Mouse (Mus musculus) kidney, embryonic 14.5 days (tissue): Measurements from ENCODE around the gene Ewsr1. TPM values are rescaled to one million over a fixed set of nuclear protein-coding genes. Genes with fewer than 3 reads are reported as not detected.

Experiments
- ATAC-seq: fragments of 200-750 bp; cut with Nextera tagmentation; 2 replicates; pipeline ENCODE4 v1.8.0; 2017; ENCODE audit warnings: moderate number of reproducible peaks, mild to moderate bottlenecking, moderate TSS enrichment, moderate library complexity; ENCODE audit not compliant: low FRiP score, low TSS enrichment
- H3K27ac ChIP-seq: fragments of 300-500 bp; sonication (generic); 2 replicates; pipeline ENCODE4 v1.5.1; 2014; ENCODE audit warnings: low read depth, mild to moderate bottlenecking, low read length, moderate library complexity, mixed read lengths
- H3K27me3 ChIP-seq: fragments of 300-500 bp; sonication (generic); 2 replicates; pipeline ENCODE4 v1.6.1; 2014; ENCODE audit warnings: mild to moderate bottlenecking, low read length; ENCODE audit not compliant: control insufficient read depth, insufficient read depth
- H3K36me3 ChIP-seq: fragments of 300-500 bp; sonication (generic); 2 replicates; pipeline ENCODE4 v1.6.1; 2014; ENCODE audit warnings: low read length, mixed read lengths; ENCODE audit not compliant: control insufficient read depth, insufficient read depth
- H3K4me1 ChIP-seq: fragments of 300-500 bp; sonication (generic); 2 replicates; pipeline ENCODE4 v1.6.1; 2014; ENCODE audit warnings: low read length, mixed read lengths; ENCODE audit not compliant: control insufficient read depth, insufficient read depth
- H3K4me2 ChIP-seq: fragments of 300-500 bp; sonication (generic); replicated peaks from 2 replicates; pipeline ENCODE4 v1.6.1; 2014; ENCODE audit warnings: low read depth, mild to moderate bottlenecking, low read length
- H3K4me3 ChIP-seq: fragments of 300-500 bp; sonication (generic); 2 replicates; pipeline ENCODE4 v1.5.1; 2014; ENCODE audit warnings: mild to moderate bottlenecking, low read length
- H3K9ac ChIP-seq: fragments of 300-500 bp; sonication (generic); 2 replicates; pipeline ENCODE4 v1.6.1; 2014; ENCODE audit warnings: low read depth, mild to moderate bottlenecking, low read length, moderate library complexity
- H3K9me3 ChIP-seq: fragments of 300-500 bp; sonication (generic); 2 replicates; pipeline ENCODE4 v1.6.1; 2016; ENCODE audit warnings: low read length; ENCODE audit not compliant: control insufficient read depth
- WGBS: fragments of 180-500 bp; shearing (Covaris S2); extraction: QIAGEN DNeasy Blood & Tissue Kit; methylation state at CpG from one replicate; pipeline ENCODE4 v1.1.7; 2014; 5-methylcytosine and 5-hydroxymethylcytosine counted together
- polyA plus RNA-seq: library from polyadenylated mRNA; unstranded; fragments of >200 nt; fragmentation: Nextera tagmentation; extraction: Ambion mirVana; gene quantifications from 2 replicates; pipeline ENCODE4 v1.2.1, GENCODE M21; 2014

Gene Ewsr1
- polyA plus RNA-seq, 1 experiment from 2014 or later, result 506 TPM

DNA sequence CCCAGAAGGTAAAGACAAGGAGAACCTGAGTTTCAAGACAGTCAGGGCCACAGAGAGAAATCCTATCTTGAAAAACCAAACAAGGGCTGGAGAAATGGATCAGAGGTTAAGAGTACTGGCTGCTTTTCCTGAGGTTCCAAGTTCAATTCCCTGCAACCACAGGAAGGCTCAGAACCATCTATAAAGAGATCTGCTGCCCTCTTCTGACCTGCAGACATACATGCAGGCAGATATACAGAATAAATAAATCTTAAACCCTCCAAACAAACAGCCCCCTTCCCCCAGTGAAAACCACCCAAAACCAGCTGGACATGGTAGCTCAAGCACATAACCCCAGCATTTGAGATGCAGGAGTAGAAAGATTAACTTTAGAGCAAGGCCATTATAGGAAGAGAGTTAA lies 23.3 kb downstream of the Ewsr1 start:
- Histone ChIP-seq H3K4me1 (no peaks in the 10 kb centered on the region), H3K27me3 (no peaks in the 10 kb centered on the region), H3K27ac (no peak overlapping the region), H3K9ac (no peak overlapping the region), H3K36me3 (peaks cover 89% of the 10 kb centered on the region), H3K4me3 (no peak overlapping the region), H3K9me3 (no peaks in the 10 kb centered on the region), H3K4me2 (no peak overlapping the region)
- ATAC-seq, result no peak

DNA sequence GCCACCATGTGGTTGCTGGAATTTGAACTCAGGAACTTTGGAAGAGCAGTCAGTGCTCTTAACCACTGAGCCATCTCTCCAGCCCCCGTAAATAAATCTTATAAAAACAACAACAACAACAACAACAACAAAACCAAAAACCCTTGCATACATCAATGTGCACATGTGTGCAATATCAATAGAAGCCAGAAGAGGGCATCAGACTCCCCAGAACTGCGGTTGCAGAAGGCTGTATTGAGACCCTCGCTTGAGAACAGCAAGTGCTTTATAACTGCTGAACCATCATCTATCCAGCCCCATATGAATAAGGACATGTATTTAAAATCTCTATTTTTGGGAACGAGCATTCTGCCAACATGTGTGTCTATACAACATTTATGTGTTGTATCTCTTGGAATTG lies 24.2 kb downstream of the Ewsr1 start:
- ATAC-seq, result 0 out of 2 replicates have a peak, but pooled peaks have one; percentile 24
- H3K9ac ChIP-seq, result no peak overlapping the region
- no peak overlapping the region for H3K4me2 ChIP-seq
- H3K27me3 ChIP-seq, result no peaks in the 10 kb centered on the region
- no peaks in the 10 kb centered on the region for H3K4me1 ChIP-seq
- WGBS, result 78% methylated on average over 4 of the region's 4 CpGs
- H3K4me3 ChIP-seq, result no peak overlapping the region
- no peak overlapping the region for H3K27ac ChIP-seq
- no peaks in the 10 kb centered on the region for H3K9me3 ChIP-seq
- peaks cover 89% of the 10 kb centered on the region for H3K36me3 ChIP-seq

DNA sequence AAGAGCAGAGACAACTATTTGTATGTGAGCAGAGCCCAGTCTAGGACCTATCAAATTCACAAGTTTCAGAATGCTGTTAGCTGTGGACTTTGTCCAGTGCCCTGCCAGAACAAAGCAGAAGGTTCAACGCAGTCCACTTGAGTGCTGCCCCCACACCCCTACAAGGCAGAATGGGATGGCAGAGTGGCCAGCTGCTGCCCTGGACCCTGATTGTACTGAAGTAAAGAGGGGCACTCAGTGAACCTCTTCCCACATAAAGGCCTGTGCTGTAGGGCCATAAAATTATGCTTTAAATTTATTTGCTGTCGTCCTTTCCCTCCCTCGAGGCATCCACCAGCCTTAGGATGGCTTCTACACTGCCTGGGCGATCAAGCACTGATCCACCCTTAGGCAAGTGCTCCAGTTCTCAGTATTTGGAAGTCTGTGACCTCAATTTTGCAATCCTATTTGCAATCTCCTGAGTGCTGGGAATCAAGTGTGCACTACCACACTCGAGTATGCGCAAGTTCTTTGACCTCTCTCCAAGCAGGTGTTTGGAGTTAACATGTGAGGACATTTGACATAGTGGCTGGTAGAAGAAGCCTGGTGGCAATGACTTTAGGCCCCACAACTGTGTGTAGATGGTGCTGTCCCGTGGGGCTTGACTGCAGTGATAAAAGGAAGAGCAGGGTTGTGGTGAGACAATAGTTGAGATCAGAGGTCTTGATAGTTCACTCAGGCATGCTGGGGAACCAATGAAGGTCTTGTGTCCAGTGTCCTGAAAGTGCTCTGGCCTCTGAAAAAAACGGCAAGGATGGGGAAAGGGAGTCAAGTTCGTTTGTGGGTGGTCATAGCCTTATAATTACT lies 30.7 kb downstream of the Ewsr1 start:
- no peak for ATAC-seq
- H3K4me3 ChIP-seq, result no peak overlapping the region
- no peak overlapping the region for H3K9ac ChIP-seq
- peaks cover 54% of the 10 kb centered on the region for H3K36me3 ChIP-seq
- H3K4me2 ChIP-seq, result no peak overlapping the region
- no peaks in the 10 kb centered on the region for H3K9me3 ChIP-seq
- 77% methylated on average over 9 of the region's 9 CpGs for WGBS
- H3K27ac ChIP-seq, result no peak overlapping the region
- H3K4me1 ChIP-seq, result peaks cover 15% of the 10 kb centered on the region
- H3K27me3 ChIP-seq, result peaks cover 6% of the 10 kb centered on the region; the same call in 1 of the 2 replicates

DNA sequence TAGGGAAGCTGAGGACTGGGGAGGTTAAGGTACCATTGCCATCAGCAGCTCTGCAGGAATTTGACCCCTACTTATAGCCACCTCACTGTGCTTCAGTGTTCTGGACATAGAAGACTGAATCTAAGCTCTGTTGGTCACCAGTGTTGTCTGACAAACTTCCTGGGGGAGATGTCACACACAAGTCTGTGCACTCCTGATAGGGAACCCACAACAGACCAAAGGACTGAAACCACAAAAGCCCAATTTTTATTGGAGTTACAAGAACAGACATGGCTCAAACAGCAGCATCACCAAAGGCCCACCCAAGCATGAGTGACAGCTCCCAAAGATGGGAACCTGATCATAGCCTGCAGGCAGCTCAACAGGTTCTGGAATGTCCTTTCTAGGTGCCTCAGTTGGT lies 32.0 kb downstream of the Ewsr1 start:
- no peak overlapping the region for H3K4me2 ChIP-seq
- no peak overlapping the region for H3K27ac ChIP-seq
- peaks cover 41% of the 10 kb centered on the region for H3K36me3 ChIP-seq
- H3K27me3 ChIP-seq, result peaks cover 18% of the 10 kb centered on the region; the same call in 1 of the 2 replicates
- no peak overlapping the region for H3K9ac ChIP-seq
- no peak for ATAC-seq
- peaks cover 25% of the 10 kb centered on the region for H3K4me1 ChIP-seq
- no peak overlapping the region for H3K4me3 ChIP-seq
- no peaks in the 10 kb centered on the region for H3K9me3 ChIP-seq

DNA sequence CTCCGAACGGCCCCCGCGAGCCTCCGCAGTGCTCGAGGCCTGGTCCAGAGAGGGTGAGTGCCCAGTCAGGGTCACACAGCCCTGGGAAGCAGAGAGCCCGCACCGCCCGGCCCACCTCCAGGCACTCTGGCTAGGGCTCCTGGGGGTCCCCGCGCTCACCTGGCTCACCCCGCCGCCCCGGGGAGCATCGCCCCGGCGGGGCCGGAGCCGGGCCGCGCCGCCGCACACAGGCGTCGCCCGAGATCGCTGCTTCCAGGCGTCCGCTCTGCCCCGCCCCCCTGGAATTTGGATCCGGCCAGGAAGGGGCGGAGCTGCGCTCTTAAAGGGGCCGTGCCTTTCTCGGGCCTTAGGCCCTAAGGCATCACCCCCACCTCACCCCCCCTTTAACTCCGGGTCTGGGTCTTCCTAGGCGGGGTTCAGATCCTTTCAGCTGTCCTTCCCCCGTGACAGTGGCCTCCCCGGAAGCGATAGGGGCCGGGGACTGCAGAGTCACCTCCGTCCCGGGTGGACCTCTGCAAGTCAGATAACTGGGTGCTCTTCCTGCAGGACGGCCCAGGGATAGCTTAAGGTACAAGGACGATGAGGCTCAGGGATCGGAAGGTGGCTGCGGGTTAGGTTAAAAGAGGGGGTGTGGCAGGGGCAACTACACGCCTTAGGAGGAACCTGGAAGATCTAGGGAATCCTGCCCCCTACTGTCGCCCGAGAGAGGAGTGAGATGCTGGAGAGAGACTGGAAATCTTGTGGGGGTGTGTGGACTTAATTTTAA lies 33.8 kb downstream of the Ewsr1 start, which contains the start of gene Gas2l1:
Gas2l1 (minus strand) TSS at position 272 of the 766 bp plus-strand sequence.
- under 1% methylated on average over 48 of the region's 50 CpGs for WGBS
- peaks cover 23% of the 10 kb centered on the region for H3K36me3 ChIP-seq
- peak within 1 kb of the TSS; percentile 60 for H3K4me3 ChIP-seq
- peak within 1 kb of the TSS; percentile 96 for H3K4me2 ChIP-seq
- ATAC-seq, result peak; percentile 84
- H3K9ac ChIP-seq, result peak within 1 kb of the TSS; percentile 64
- H3K4me1 ChIP-seq, result peaks cover 34% of the 10 kb centered on the region
- H3K9me3 ChIP-seq, result no peaks in the 10 kb centered on the region
- H3K27ac ChIP-seq, result peak within 1 kb of the TSS; percentile 27; the same call in 1 of the 2 replicates
- H3K27me3 ChIP-seq, result peaks cover 31% of the 10 kb centered on the region

DNA sequence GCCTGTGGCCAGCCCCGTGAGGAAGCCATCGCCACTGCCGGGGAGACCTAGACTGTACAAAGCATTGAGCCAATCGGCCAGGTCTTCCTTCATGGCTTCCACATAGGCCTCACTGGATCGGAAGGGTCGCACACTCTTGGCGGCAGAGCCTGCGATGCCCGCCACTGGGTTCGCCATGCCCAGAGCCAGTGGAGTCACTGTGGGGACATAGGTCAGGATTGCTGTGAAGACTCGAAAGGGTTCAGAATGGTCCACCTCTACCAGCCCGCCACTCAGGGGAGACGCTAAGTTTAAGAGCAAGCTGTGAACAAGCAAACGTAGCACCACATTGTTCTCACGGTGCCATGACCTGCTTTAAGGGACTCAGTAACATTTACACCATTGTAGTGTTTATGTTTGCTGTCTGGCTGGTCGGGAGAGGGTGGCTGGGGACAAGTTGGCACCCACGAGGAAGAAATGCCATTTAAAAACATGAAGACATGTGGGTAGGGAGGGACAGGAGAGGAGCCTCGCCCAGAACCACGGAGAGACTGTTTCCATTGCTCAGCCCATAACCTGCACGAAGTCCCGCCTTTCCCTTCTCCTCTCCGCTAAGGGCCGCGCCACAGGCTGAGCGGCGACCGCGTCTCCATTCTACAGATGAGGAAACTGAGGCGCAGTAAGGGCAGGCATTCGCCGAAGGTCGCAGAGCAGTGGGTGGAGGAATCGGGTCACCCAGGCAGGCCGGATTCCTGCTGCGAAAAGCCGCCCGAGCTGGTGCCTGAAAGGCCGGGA lies 34.6 kb downstream of the Ewsr1 start:
- 17% methylated on average over 38 of the region's 38 CpGs for WGBS
- Histone ChIP-seq H3K27ac (no peak overlapping the region), H3K9me3 (no peaks in the 10 kb centered on the region), H3K4me3 (peak overlapping the region; percentile 60), H3K27me3 (peaks cover 39% of the 10 kb centered on the region), H3K9ac (peak overlapping the region; percentile 64), H3K4me2 (peak overlapping the region; percentile 96), H3K4me1 (peaks cover 34% of the 10 kb centered on the region), H3K36me3 (peaks cover 17% of the 10 kb centered on the region)
- ATAC-seq, result peak; percentile 1; the same call in 1 of the 2 replicates

DNA sequence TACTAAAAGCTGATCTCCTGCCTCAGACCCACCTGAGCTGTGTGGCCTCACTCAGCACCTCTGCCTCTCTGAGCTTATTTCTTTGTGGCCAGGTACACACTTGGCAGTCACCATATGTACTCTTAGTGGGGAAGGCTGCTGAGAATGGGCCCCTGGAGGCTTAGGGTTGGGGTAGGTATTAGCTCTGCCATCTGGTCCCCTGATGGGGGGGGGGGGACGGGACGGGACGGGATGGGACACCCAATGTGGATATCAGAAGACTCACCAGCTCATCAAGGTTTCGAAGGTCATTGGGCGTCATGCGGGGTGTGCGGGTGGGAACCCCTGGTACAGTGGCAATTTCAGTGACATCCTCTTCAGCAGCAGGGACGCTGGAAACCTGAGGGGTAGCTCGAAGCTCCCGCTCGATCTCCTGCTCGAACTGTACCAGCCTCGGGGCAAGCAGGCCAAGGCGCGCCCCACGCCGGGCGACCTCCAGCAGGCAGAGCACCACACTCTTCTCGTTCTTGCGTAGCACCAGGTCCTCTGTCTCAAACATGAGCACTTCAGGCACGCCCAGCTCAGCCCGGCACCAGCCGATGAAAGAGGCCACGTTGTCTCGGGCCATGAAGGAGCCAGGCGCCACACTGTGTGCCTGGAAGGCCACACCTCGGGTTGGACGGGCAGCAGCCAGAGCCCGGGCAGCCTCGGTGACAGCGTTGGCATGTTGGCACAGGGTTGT lies 35.3 kb downstream of the Ewsr1 start:
- no peak for ATAC-seq
- peak overlapping the region; percentile 1; the same call in 1 of the 2 replicates for H3K9ac ChIP-seq
- peaks cover 34% of the 10 kb centered on the region for H3K4me1 ChIP-seq
- H3K9me3 ChIP-seq, result no peaks in the 10 kb centered on the region
- 52% methylated on average over 31 of the region's 31 CpGs for WGBS
- H3K27ac ChIP-seq, result no peak overlapping the region
- H3K4me2 ChIP-seq, result peak overlapping the region; percentile 96
- H3K4me3 ChIP-seq, result peak overlapping the region; percentile 60
- H3K36me3 ChIP-seq, result peaks cover 10% of the 10 kb centered on the region
- H3K27me3 ChIP-seq, result peaks cover 46% of the 10 kb centered on the region

DNA sequence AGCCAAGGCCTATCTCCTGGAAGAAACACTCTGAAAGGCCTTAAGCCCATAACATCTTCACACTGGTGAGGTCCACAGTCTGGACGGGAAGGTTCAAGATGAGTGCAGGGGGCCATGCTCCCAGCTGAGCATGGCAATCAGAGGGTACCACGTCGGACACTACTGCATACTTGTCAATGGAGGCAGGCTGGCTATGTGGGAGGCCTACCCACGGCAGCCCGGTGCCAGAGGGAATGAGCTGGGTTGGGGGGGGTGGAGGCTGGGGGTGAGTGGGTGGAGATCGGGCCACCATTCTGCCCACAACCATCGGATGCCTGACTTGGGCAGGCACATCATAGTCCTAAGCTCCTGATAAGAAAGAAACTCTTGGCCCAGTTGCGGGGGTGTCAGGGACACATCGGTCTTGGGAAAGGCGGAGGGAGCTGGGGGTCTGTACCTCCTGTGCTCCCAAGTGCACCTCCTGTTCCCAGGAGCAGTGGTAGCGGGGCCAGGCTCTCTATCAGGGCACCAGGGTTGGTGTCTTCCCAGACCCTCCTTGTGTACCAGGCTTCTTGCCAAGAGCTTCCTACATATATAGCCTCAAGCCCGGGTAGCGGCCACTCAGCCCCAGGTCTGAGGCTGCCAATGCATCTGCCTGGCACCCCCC lies 36.1 kb downstream of the Ewsr1 start:
- Histone ChIP-seq H3K27ac (no peak overlapping the region), H3K4me2 (no peak overlapping the region), H3K36me3 (peaks cover 3% of the 10 kb centered on the region), H3K27me3 (peaks cover 51% of the 10 kb centered on the region), H3K4me1 (peaks cover 37% of the 10 kb centered on the region), H3K9ac (no peak overlapping the region), H3K9me3 (no peaks in the 10 kb centered on the region), H3K4me3 (no peak overlapping the region)
- no peak for ATAC-seq
- 70% methylated on average over 13 of the region's 13 CpGs for WGBS
